Mouse (Mus musculus) neural tube, embryonic 13.5 days (tissue): ENCODE measurements around the gene Smarcd2. TPM values are rescaled to one million over a fixed set of nuclear protein-coding genes. Genes with fewer than 3 reads are reported as not detected.

Experiments
- ATAC-seq: fragments of 200-750 bp; cut with Nextera tagmentation; 2 replicates; pipeline ENCODE4 v1.8.0; 2017; ENCODE audit warnings: low read depth, mild to moderate bottlenecking, moderate TSS enrichment, moderate library complexity
- H3K27ac ChIP-seq: fragments of 300-500 bp; sonication (generic); replicated peaks from 2 replicates; pipeline ENCODE4 v1.5.1; 2015; ENCODE audit warnings: moderate library complexity, mild to moderate bottlenecking, inconsistent platforms
- H3K27me3 ChIP-seq: fragments of 300-500 bp; sonication (generic); 2 replicates; pipeline ENCODE4 v1.6.1; 2015; ENCODE audit warnings: mild to moderate bottlenecking, inconsistent platforms
- H3K36me3 ChIP-seq: fragments of 300-500 bp; sonication (generic); 2 replicates; pipeline ENCODE4 v1.6.1; 2015; ENCODE audit warnings: mild to moderate bottlenecking, inconsistent platforms
- H3K4me1 ChIP-seq: fragments of 300-500 bp; sonication (generic); replicated peaks from 2 replicates; pipeline ENCODE4 v1.6.1; 2015; ENCODE audit warnings: inconsistent platforms
- H3K4me2 ChIP-seq: fragments of 300-500 bp; sonication (generic); 2 replicates; pipeline ENCODE4 v1.6.1; 2015; ENCODE audit warnings: inconsistent platforms, mild to moderate bottlenecking, moderate library complexity
- H3K4me3 ChIP-seq: fragments of 300-500 bp; sonication (generic); 2 replicates; pipeline ENCODE4 v1.5.1; 2015; ENCODE audit warnings: mild to moderate bottlenecking, inconsistent platforms
- H3K9ac ChIP-seq: fragments of 300-500 bp; sonication (generic); 2 replicates; pipeline ENCODE4 v1.6.1; 2015; ENCODE audit warnings: moderate library complexity, mild to moderate bottlenecking, inconsistent platforms
- H3K9me3 ChIP-seq: fragments of 300-500 bp; sonication (generic); 2 replicates; pipeline ENCODE4 v1.6.1; 2016; ENCODE audit warnings: inconsistent platforms
- WGBS: fragments of 180-500 bp; shearing (Covaris S2); methylation state at CpG from one replicate; pipeline ENCODE4 v1.1.7; 2015; 5-methylcytosine and 5-hydroxymethylcytosine counted together
- polyA plus RNA-seq: library from polyadenylated mRNA; unstranded; fragments of >200 nt; fragmentation: Nextera tagmentation; extraction: Ambion mirVana; gene quantifications from 2 replicates; pipeline ENCODE4 v1.2.1, GENCODE M21; 2015

Smarcd2 gene
- polyA plus RNA-seq, 1 experiment from 2014 or later = 21.8 TPM

- H3K27ac ChIP-seq = peak within 1 kb of the TSS; percentile 97
- no peaks in the 10 kb centered on the region for H3K27me3 ChIP-seq
- H3K4me3 ChIP-seq = peak within 1 kb of the TSS; percentile 97
- H3K36me3 ChIP-seq = peaks cover 22% of the 10 kb centered on the region
- peak within 1 kb of the TSS; percentile 81 for H3K4me2 ChIP-seq
- under 1% methylated on average over 46 of the region's 46 CpGs for WGBS
- H3K4me1 ChIP-seq = peaks cover 60% of the 10 kb centered on the region
- H3K9me3 ChIP-seq = no peaks in the 10 kb centered on the region
- ATAC-seq = peak; percentile 98
- H3K9ac ChIP-seq = peak within 1 kb of the TSS; percentile 98
Observed at GRCm38 (mm10) chr11:106215927-106216729, 56.6 kb downstream of the Smarcd2 start, which contains the start of gene Ccdc47. Gene Ccdc47 (minus strand): TSS chr11:106216344.

DNA sequence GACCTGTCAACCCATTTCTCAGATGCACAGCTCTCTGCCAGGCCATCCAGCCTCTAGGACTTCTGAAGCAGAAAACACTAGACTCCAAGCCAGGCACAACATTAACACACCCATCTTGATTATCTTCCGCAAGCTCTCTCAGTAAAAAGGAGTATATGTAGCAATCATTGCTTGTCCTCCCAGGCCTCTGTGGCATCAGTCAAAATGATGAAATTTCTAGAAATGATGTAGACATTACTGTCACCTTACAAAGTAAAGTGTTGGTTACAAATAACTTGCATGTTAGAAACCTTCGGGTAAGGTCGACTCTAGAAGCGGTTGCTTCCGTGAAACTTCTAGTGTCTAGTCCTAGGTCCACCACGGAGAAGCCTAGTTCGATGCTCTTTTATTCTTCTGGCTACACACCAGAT lies 57.3 kb downstream of the Smarcd2 start:
- Histone ChIP-seq H3K9me3 (no peaks in the 10 kb centered on the region), H3K27me3 (no peaks in the 10 kb centered on the region), H3K27ac (peak overlapping the region; percentile 97), H3K4me1 (peaks cover 55% of the 10 kb centered on the region), H3K4me2 (peak overlapping the region; percentile 81), H3K36me3 (peaks cover 27% of the 10 kb centered on the region), H3K4me3 (peak overlapping the region; percentile 97), H3K9ac (peak overlapping the region; percentile 88)
- WGBS = 35% methylated on average over 7 of the region's 7 CpGs
- ATAC-seq = no peak

GRCm38 (mm10) chr11:106214856-106215255 lies 57.9 kb downstream of the Smarcd2 start:
- peak overlapping the region; percentile 88 for H3K9ac ChIP-seq
- no peaks in the 10 kb centered on the region for H3K27me3 ChIP-seq
- peak overlapping the region; percentile 81 for H3K4me2 ChIP-seq
- WGBS = 90% methylated on average over 5 of the region's 5 CpGs
- no peak for ATAC-seq
- H3K27ac ChIP-seq = no peak overlapping the region
- peak overlapping the region; percentile 97 for H3K4me3 ChIP-seq
- H3K9me3 ChIP-seq = no peaks in the 10 kb centered on the region
- peaks cover 33% of the 10 kb centered on the region for H3K36me3 ChIP-seq
- peaks cover 49% of the 10 kb centered on the region for H3K4me1 ChIP-seq

Other genes starting within 250 kb of the Smarcd2 start
- gene Dcaf7, start 236.1 kb downstream of the Smarcd2 start, polyA plus RNA-seq = 110 and 116 TPM in 2 replicates
- gene Taco1, start 206.9 kb downstream of the Smarcd2 start, polyA plus RNA-seq = 7.5 and 8.9 TPM in 2 replicates
- 15.9 and 18.0 TPM in 2 replicates for gene Map3k3, start 188.4 kb downstream of the Smarcd2 start, polyA plus RNA-seq
- gene Gm10840, start 112.1 kb downstream of the Smarcd2 start, polyA plus RNA-seq = not detected in 2 replicates
- gene Limd2, start 112.1 kb downstream of the Smarcd2 start, polyA plus RNA-seq = 171 and 187 TPM in 2 replicates
- 32.8 and 33.5 TPM in 2 replicates for gene Strada, start 70.8 kb downstream of the Smarcd2 start, polyA plus RNA-seq
- 96.7 and 111 TPM in 2 replicates for gene Ccdc47, start 56.6 kb downstream of the Smarcd2 start, polyA plus RNA-seq
- gene Ddx42, start 56.0 kb downstream of the Smarcd2 start, polyA plus RNA-seq = 87.1 and 89.8 TPM in 2 replicates
- gene Ftsj3, start 16.9 kb downstream of the Smarcd2 start, polyA plus RNA-seq = 35.3 and 42.4 TPM in 2 replicates
- gene Psmc5, start 16.8 kb downstream of the Smarcd2 start, polyA plus RNA-seq = 360 and 361 TPM in 2 replicates
- gene Tcam1, start 3.7 kb upstream of the Smarcd2 start, polyA plus RNA-seq = 0.06 and 0.12 TPM in 2 replicates
- gene Gh, start 28.9 kb upstream of the Smarcd2 start, polyA plus RNA-seq = not detected in 2 replicates
- 0.99 and 1.6 TPM in 2 replicates for gene Cd79b, start 41.8 kb upstream of the Smarcd2 start, polyA plus RNA-seq
- gene Scn4a, start 80.3 kb upstream of the Smarcd2 start, polyA plus RNA-seq = 0.10 TPM in 1 of 2 replicates, not detected in the other
- not detected in 2 replicates for gene Prr29, start 92.5 kb upstream of the Smarcd2 start, polyA plus RNA-seq
- gene Icam2, start 115.1 kb upstream of the Smarcd2 start, polyA plus RNA-seq = 18.3 and 19.3 TPM in 2 replicates
- gene Ern1, start 214.9 kb upstream of the Smarcd2 start, polyA plus RNA-seq = 5.7 and 6.4 TPM in 2 replicates